Mouse (Mus musculus): Measurements from ENCODE around the gene Hmcn1.

Gene Hmcn1

DNA sequence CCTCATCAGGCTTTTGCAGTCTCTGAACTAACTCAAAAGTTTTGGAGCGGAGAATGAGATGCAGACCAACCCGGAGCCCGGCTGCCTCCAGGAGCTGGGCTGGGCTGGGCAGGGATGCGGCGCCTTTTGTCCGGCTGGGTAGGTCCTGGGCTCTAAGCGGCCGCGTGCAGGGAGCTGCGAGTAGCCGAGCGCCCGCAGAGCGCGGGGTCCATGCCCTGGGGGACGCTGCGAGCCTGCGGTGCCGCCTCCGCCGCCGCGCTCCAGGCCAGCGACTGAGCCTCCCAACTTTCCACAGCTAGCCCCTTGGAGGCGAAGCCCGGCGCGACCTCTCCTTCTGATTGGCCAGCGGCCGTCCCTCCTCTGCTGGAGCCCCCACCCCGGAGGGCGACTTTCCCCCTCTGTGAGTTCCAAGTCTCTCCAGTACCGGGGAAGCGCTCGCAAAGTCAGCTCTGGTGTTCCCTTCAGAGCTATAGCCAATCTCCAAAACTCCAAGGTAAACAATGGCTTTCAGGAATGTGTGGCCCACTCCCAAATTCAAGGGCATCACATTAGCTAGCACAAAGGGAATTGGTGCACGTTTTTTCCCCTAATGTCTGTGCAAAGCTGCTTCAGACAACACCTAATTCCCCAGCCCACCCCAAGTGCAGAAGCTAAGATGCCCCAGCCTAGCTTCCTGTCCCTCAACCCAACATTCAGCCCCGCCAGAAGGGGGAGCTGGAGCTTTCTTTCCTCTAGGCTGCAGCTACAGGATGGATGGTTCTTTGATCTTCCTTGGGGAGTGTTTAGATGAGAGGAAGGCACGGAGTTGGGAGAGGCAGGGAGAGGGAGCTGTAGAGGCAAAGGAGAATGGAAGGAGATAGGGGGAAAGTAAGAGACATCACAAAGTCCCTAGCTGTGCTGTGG is at the start of gene Hmcn1:
Gene Hmcn1 (minus strand): TSS at position 274 of the 903 bp plus-strand sequence.
- peak; percentile 88 for DNase-seq (ENCODE audit: extremely low spot score)

GRCm38 (mm10) chr1:151040945-151041649 is 47.9 kb upstream of the Hmcn1 start:
- DNase-seq (ENCODE audit: extremely low spot score): no peak

- DNase-seq (ENCODE audit: extremely low spot score): no peak
These were observed 47.1 kb upstream of the Hmcn1 start for GRCm38 (mm10) chr1:151040290-151040689.

- DNase-seq (ENCODE audit: extremely low spot score): no peak
These were observed 46.0 kb upstream of the Hmcn1 start for GRCm38 (mm10) chr1:151039189-151039588.

GRCm38 (mm10) chr1:151038566-151038965 is 45.3 kb upstream of the Hmcn1 start:
- DNase-seq (ENCODE audit: extremely low spot score): no peak

- DNase-seq (ENCODE audit: extremely low spot score): no peak
These were observed 43.3 kb upstream of the Hmcn1 start for GRCm38 (mm10) chr1:151036405-151036985.

GRCm38 (mm10) chr1:151035766-151036165 is 42.5 kb upstream of the Hmcn1 start:
- DNase-seq (ENCODE audit: extremely low spot score): no peak

DNA sequence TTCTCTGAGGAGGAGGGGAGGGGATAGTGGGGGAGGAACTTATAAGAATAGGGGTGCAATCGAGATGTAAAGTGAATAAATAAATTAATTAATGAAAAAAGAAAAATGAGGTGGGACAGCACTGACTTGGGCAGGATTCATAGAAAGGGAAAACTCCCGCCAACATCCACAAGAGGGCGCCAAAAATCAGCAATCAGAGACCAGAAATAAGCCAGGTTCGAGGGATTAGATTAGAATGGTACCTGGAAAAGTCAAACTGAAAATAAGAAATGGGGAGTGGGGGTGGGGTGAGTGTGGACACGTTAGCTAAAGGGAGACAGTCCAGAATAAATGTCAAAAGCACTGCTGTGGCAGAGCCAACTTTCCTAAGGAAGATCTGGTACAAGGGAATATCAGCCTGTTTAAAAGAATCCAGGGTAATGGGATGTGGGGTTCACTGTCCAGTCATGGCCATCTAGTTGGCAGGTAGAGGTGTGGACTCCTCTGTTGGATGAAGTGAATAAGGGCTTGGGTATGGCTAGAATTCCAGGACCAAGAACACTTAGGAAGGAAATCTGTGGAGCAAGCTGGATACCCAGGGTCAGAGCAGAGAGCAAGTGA is 41.9 kb upstream of the Hmcn1 start:
- peak; percentile 67 for DNase-seq (ENCODE audit: extremely low spot score)

- no peak for DNase-seq (ENCODE audit: extremely low spot score)
These were observed 40.1 kb upstream of the Hmcn1 start for GRCm38 (mm10) chr1:151033291-151033690.

GRCm38 (mm10) chr1:151031581-151031980 is 38.3 kb upstream of the Hmcn1 start:
- DNase-seq (ENCODE audit: extremely low spot score): no peak

DNA sequence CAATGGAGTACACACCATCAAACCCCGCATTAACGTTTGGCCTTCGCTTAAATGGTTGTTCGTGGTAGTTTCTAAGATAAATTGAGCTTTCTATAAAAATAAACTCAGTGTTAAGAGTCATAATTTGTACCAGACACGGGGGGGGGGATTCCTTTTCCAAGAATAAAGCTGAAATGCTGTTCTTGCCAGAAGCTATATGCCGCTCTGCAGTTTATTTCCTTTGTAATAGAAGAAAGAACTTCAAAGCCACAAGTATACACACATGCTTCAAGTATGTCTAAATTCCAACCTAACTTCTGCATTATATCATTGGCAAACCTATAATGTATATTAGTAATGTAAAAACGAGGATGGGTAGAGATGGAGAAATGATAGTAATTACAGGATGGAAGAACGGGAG is 37.9 kb upstream of the Hmcn1 start:
- no peak for DNase-seq (ENCODE audit: extremely low spot score)

DNA sequence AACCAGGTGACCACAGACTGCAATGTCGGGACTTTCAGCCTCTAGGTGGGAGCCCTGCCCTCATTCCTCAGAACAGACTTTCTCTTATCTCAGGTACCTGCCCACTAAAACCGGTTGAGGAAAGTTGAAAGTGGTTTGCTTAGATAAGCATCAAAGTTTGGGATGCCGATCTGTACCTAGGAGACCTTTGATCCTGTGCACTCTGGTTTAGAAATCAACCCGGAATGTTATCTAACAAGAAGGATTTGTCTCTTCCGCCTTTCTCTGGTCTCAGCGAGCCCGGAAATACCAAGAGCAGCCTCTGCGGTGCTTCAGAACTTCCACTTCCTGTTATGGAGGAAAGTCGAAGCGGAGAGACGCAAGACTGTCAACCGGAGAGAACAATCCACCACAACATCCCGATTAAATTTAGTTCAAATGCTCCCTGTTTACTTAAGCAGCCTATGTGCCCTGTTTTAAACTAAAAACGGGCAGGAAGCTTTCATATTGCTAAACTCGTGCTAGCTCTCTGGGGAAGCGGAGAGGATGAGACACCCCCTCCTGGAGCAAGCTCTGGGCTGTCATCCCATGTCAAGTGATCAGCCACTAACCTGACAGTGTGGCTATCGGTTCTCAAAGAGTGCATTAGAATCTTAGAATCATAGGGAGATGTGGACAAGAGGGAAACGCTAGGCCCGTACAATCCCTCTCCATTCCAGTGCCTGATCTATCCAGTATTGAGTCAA is 32.0 kb upstream of the Hmcn1 start:
- no peak for DNase-seq (ENCODE audit: extremely low spot score)

- DNase-seq (ENCODE audit: extremely low spot score): no peak
These were observed 26.1 kb upstream of the Hmcn1 start for GRCm38 (mm10) chr1:151019273-151019890.

GRCm38 (mm10) chr1:151011056-151011455 is 17.8 kb upstream of the Hmcn1 start:
- peak; percentile 73 for DNase-seq (ENCODE audit: extremely low spot score)

DNA sequence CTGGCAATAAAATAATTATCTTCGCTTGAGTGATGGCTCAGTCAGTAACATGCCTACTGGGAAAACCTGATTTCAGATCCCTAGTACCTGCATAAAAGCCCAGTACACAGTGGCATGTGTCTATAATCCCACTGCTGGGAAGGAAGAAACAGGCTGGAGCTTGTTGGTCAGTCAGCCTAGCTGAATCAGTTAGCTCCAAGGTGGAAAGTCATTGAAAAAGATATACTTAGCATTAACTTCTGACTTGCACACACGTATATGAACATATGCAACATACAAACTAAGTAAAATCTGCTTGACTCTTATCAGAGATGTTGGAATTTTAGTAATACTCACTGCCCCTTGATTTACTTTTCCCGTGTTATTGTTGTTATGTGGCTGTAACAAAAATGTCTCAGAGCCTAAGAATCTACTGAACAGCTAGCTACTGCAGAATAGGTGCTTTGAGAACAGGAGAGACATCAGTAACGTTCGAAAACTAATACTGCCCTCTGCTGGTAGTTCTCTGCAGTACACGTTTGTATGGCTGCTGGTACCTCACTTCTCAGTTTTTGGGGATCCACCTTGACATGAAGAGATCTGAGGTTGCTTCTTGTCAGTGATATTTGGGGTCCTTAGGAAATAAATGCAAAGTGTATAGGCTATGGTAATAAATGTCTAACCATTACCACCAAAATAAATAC is 16.0 kb upstream of the Hmcn1 start:
- DNase-seq (ENCODE audit: extremely low spot score): peak; percentile 76

GRCm38 (mm10) chr1:151007747-151008146 is 14.5 kb upstream of the Hmcn1 start:
- DNase-seq (ENCODE audit: extremely low spot score): no peak

GRCm38 (mm10) chr1:151004007-151004406 is 10.8 kb upstream of the Hmcn1 start:
- DNase-seq (ENCODE audit: extremely low spot score): no peak

DNA sequence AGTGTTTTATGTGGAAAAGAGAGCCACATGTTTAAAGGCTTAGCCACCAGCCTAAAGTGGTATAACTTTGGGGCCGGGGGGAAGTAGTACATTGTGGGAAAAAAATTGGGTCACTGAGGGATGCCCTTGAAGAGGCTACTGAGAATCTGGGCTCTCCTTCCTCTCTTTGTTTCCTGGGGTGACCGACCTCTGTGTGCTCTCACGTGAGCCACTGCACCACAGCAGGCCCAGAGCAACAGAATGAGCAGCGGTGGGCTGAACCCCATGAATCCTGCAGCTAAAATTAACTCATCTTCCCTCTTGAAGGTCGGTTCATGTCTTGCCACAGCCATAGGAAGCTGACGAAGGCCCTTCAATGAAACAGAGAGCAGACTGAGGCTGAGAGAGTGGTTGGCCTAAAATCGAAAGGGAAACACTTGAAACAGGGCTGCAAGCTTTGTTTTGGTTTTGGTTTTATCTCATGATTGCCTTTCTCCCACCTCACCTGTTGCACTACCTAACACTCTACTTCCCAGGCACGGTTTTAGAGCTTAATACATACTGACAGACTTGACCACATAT is 8.7 kb upstream of the Hmcn1 start:
- DNase-seq (ENCODE audit: extremely low spot score): no peak

DNA sequence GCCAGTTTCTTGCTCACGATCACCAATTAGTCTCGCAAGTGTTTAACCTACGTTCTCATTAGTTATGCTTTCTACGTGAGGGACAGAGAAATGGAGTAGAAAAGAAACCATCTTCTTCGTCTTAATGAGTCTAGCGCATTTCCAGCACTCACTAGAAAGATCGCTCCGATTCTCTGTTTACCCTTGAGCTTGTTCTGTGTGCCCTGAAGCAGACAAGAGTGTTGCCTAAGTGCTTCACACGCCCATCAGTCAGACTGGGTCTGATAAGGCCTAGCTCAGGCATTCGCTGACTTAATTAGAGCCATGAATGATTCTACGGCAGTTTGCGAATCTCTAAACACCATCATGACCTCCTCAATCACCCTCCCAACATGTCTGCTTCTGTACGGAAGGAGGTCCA is 7.5 kb upstream of the Hmcn1 start:
- no peak for DNase-seq (ENCODE audit: extremely low spot score)

DNA sequence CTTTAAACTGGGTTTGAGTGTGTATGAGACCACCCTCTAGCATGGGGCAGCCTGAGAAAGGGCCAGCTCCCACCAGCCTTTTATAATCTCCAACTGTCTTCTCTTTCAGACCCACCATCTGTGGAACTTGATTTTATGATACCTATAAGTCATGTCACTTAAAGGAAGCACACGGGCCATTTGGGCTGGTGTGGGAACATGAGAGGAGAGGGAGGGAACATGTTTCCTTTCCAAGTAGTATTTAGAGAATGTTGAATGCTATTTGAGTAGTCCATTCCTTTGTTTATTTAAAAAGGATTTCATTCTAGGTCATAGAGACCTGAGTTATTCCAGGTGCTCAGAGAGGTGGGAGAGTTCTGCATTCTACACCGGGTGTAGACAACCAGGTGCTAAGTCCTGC is 1.4 kb upstream of the Hmcn1 start:
- no peak for DNase-seq (ENCODE audit: extremely low spot score)

All from embryo, embryonic 9.5 days (tissue).